ENCODE assay signal across 10 mouse cellular contexts in genomic region chr5:147758640-147759319, GRCm38 (mm10). TPM values are rescaled to one million over a fixed set of nuclear protein-coding genes. Genes with fewer than 3 reads are reported as not detected.
A peak's percentile ranks its signal among the peaks of the same experiment; 100 is the strongest.
DNase-seq lines count a peak whose midpoint lies in the region; ATAC-seq and TF ChIP-seq lines count a peak whose summit lies in the region.
"Had no signal": no experiment of that assay in that cellular context is flagged by ENCODE, and none has a peak within 500 bp of the region (broad histone marks: within the 10 kb centered on the region; RNA-seq: fewer than 3 reads in every experiment).

No protein-coding gene starts in this region.

- H3K4me3 ChIP-seq in kidney, embryonic 14.5 days (ENCODE audit: low read length) = peak overlapping the region; percentile 3; the same call in 1 of the 2 replicates
- peak overlapping the region; percentile 80 to 97 for H3K4me3 ChIP-seq in MEL (ENCODE audit: control insufficient read depth in 1 of 2, insufficient read depth in 1 of 2, low read depth in 2 of 2, low read length in 2 of 2)
- H3K4me3 ChIP-seq in embryonic facial prominence, embryonic 15.5 days (replicated peaks) = peak overlapping the region; percentile 1
- H3K4me3 ChIP-seq in liver, embryonic 16.5 days (ENCODE audit: low read depth, low read length) = peak overlapping the region; percentile 43
- H3K4me3 ChIP-seq in forebrain, embryonic 13.5 days = no peak overlapping the region

- no peak for TF ChIP-seq RAD21 in MEL (IDR thresholded peaks at IDR 0.05; ENCODE audit: low read depth, low read length)

- H3K9me3 ChIP-seq in kidney, embryonic 14.5 days (ENCODE audit: control insufficient read depth, low read length) = peaks cover 7% of the 10 kb centered on the region
- H3K9me3 ChIP-seq in MEL (replicated peaks; ENCODE audit: insufficient read depth, low read length) = no peaks in the 10 kb centered on the region
- no peaks in the 10 kb centered on the region; the same call in 1 of the 2 replicates for H3K9me3 ChIP-seq in embryonic facial prominence, embryonic 15.5 days (replicated peaks)
- H3K9me3 ChIP-seq in liver, embryonic 16.5 days (replicated peaks; ENCODE audit: control insufficient read depth, low read length) = no peaks in the 10 kb centered on the region
- no peaks in the 10 kb centered on the region; the same call in 1 of the 2 replicates for H3K9me3 ChIP-seq in forebrain, embryonic 13.5 days (replicated peaks)

- TF ChIP-seq POLR2A in MEL (IDR thresholded peaks at IDR 0.05; ENCODE audit: control insufficient read depth in 1 of 2, insufficient read depth in 1 of 2, low read depth in 1 of 2, low read length in 2 of 2, poor library complexity in 1 of 2) = no peak

- ATAC-seq in kidney, embryonic 14.5 days (ENCODE audit: low FRiP score, low TSS enrichment) = no peak
- no peak for ATAC-seq in embryonic facial prominence, embryonic 15.5 days (ENCODE audit: insufficient number of reproducible peaks, low FRiP score, low TSS enrichment, low read depth)
- no peak for ATAC-seq in liver, embryonic 16.5 days (ENCODE audit: low read depth)
- no peak for ATAC-seq in forebrain, embryonic 13.5 days
- ATAC-seq: forebrain, embryonic 16.5 days had no signal

- no peaks in the 10 kb centered on the region for H3K36me3 ChIP-seq in kidney, embryonic 14.5 days (ENCODE audit: control insufficient read depth, insufficient read depth, low read length)
- H3K36me3 ChIP-seq in MEL (ENCODE audit: control insufficient read depth in 1 of 2, insufficient read depth in 2 of 2, low read length in 2 of 2) = peaks cover 0 to 9% of the 10 kb centered on the region in 2 experiments; a peak in 2 of 4 replicates
- no peaks in the 10 kb centered on the region for H3K36me3 ChIP-seq in embryonic facial prominence, embryonic 15.5 days
- no peaks in the 10 kb centered on the region for H3K36me3 ChIP-seq in liver, embryonic 16.5 days (ENCODE audit: control insufficient read depth, insufficient read depth)
- H3K36me3 ChIP-seq in forebrain, embryonic 13.5 days (ENCODE audit: poor library complexity, severe bottlenecking) = no peaks in the 10 kb centered on the region

- 65% methylated on average over 9 of the region's 9 CpGs for WGBS in kidney, embryonic 14.5 days
- WGBS in embryonic facial prominence, embryonic 15.5 days = 66% methylated on average over 9 of the region's 9 CpGs
- WGBS in liver, embryonic 16.5 days (ENCODE audit: insufficient replicate concordance) = 28% methylated on average over 9 of the region's 9 CpGs
- WGBS in forebrain, embryonic 13.5 days = 80% methylated on average over 9 of the region's 9 CpGs

- no peak overlapping the region for H3K27ac ChIP-seq in kidney, embryonic 14.5 days (ENCODE audit: low read depth, low read length)
- no peak overlapping the region for H3K27ac ChIP-seq in MEL (ENCODE audit: control insufficient read depth, low read depth, low read length)
- H3K27ac ChIP-seq in embryonic facial prominence, embryonic 15.5 days (replicated peaks) = no peak overlapping the region
- H3K27ac ChIP-seq in liver, embryonic 16.5 days (ENCODE audit: low read length) = no peak overlapping the region
- H3K27ac ChIP-seq in forebrain, embryonic 13.5 days = no peak overlapping the region

- no peak for TF ChIP-seq CTCF in MEL (IDR thresholded peaks at IDR 0.05 in 2 of 3, conservative IDR thresholded peaks at IDR 0.05 in 1 of 3; ENCODE audit: control insufficient read depth in 1 of 3, insufficient read depth in 1 of 3, low read depth in 2 of 3, low read length in 3 of 3, poor library complexity in 1 of 3, severe bottlenecking in 1 of 3)

- no peak overlapping the region for H3K9ac ChIP-seq in kidney, embryonic 14.5 days (ENCODE audit: low read depth, low read length)
- peak overlapping the region; percentile 55 for H3K9ac ChIP-seq in MEL (ENCODE audit: control insufficient read depth, low read depth, low read length, poor library complexity, severe bottlenecking)
- no peak overlapping the region for H3K9ac ChIP-seq in embryonic facial prominence, embryonic 15.5 days
- no peak overlapping the region for H3K9ac ChIP-seq in liver, embryonic 16.5 days (ENCODE audit: low read depth, low read length)
- no peak overlapping the region for H3K9ac ChIP-seq in forebrain, embryonic 13.5 days

- DNase-seq in kidney, postnatal 4 days = no peak
- peak; percentile 27 for DNase-seq in MEL (ENCODE audit: low read depth, low spot score)
- no peak for DNase-seq in adrenal gland, adult 18-20 months (ENCODE audit: low spot score in 2 of 2)
- DNase-seq in spleen, postnatal 4 days (ENCODE audit: low spot score in 2 of 2) = no peak
- DNase-seq: cerebellum, adult 8-10 months had no signal

- TF ChIP-seq EP300 in MEL (IDR thresholded peaks at IDR 0.05; ENCODE audit: low read depth in 1 of 2, low read length in 2 of 2) = 0 out of 4 replicates have a peak, but pooled peaks of 1 of the 2 experiments have one; percentile 10

- H3K4me2 ChIP-seq in kidney, embryonic 14.5 days (replicated peaks; ENCODE audit: low read depth, low read length) = peak overlapping the region; percentile 12
- H3K4me2 ChIP-seq in embryonic facial prominence, embryonic 15.5 days (replicated peaks) = 0 out of 2 replicates have a peak overlapping the region, but pooled peaks have one; percentile 15
- H3K4me2 ChIP-seq in liver, embryonic 16.5 days (ENCODE audit: low read depth, low read length) = peak overlapping the region; percentile 54
- H3K4me2 ChIP-seq in forebrain, embryonic 13.5 days = no peak overlapping the region

- no peaks in the 10 kb centered on the region for H3K27me3 ChIP-seq in kidney, embryonic 14.5 days (ENCODE audit: control insufficient read depth, insufficient read depth, low read length)
- no peaks in the 10 kb centered on the region for H3K27me3 ChIP-seq in MEL (ENCODE audit: control insufficient read depth in 1 of 2, insufficient read depth in 2 of 2, low read length in 2 of 2)
- 0 out of 2 replicates have a peak, but pooled peaks cover 4% of the 10 kb centered on the region for H3K27me3 ChIP-seq in embryonic facial prominence, embryonic 15.5 days
- no peaks in the 10 kb centered on the region; the same call in 1 of the 2 replicates for H3K27me3 ChIP-seq in liver, embryonic 16.5 days (ENCODE audit: control insufficient read depth, insufficient read depth, low read depth, low read length)
- peaks cover 11% of the 10 kb centered on the region for H3K27me3 ChIP-seq in forebrain, embryonic 13.5 days

- no peaks in the 10 kb centered on the region for H3K79me2 ChIP-seq in MEL (ENCODE audit: control insufficient read depth, insufficient read depth, low read length, poor library complexity)

- peaks cover 14% of the 10 kb centered on the region; the same call in 1 of the 2 replicates for H3K4me1 ChIP-seq in kidney, embryonic 14.5 days (ENCODE audit: control insufficient read depth, insufficient read depth, low read length)
- H3K4me1 ChIP-seq in MEL (ENCODE audit: control insufficient read depth in 1 of 2, insufficient read depth in 2 of 2, low read length in 2 of 2) = peaks cover 11 to 14% of the 10 kb centered on the region in 2 experiments
- no peaks in the 10 kb centered on the region for H3K4me1 ChIP-seq in embryonic facial prominence, embryonic 15.5 days
- H3K4me1 ChIP-seq in liver, embryonic 16.5 days (ENCODE audit: control insufficient read depth, low read depth, low read length) = no peaks in the 10 kb centered on the region; the same call in 1 of the 2 replicates
- H3K4me1 ChIP-seq in forebrain, embryonic 13.5 days = no peaks in the 10 kb centered on the region

TF ChIP-seq in MEL, 35 proteins besides CTCF, POLR2A, EP300 and RAD21:
- no peak for TF ChIP-seq HCFC1 (IDR thresholded peaks at IDR 0.05; ENCODE audit: low read depth, low read length)
- no peak for TF ChIP-seq ZNF384 (IDR thresholded peaks at IDR 0.05; ENCODE audit: low read depth, low read length)
- no peak for TF ChIP-seq MAX (IDR thresholded peaks at IDR 0.05; ENCODE audit: low read length)
- no peak for TF ChIP-seq TCF12 (IDR thresholded peaks at IDR 0.05; ENCODE audit: low read depth, low read length)
- TF ChIP-seq ETS1 (IDR thresholded peaks at IDR 0.05; ENCODE audit: low read depth, low read length) = no peak
- TF ChIP-seq NRF1 (IDR thresholded peaks at IDR 0.05; ENCODE audit: insufficient read depth, low read depth, low read length, poor library complexity, severe bottlenecking) = no peak
- no peak for TF ChIP-seq SMC3 (IDR thresholded peaks at IDR 0.05; ENCODE audit: low read depth, low read length)
- no peak for TF ChIP-seq TBP (IDR thresholded peaks at IDR 0.05; ENCODE audit: low read depth, low read length)
- no peak for TF ChIP-seq RCOR1 (IDR thresholded peaks at IDR 0.05; ENCODE audit: low read depth, low read length)
- no peak for TF ChIP-seq ZKSCAN1 (IDR thresholded peaks at IDR 0.05; ENCODE audit: low read depth, low read length)
- TF ChIP-seq BHLHE40 (IDR thresholded peaks at IDR 0.05; ENCODE audit: borderline replicate concordance, low read depth, low read length) = no peak
- no peak for TF ChIP-seq POLR2AphosphoS5 (IDR thresholded peaks at IDR 0.05; ENCODE audit: borderline replicate concordance, low read depth, low read length)

RNA-seq across cellular contexts. Expression of gene Flt1, which starts 33.0 kb away (rescaled TPM):
- 12.5 and 20.0 TPM in 2 replicates for polyA plus RNA-seq in kidney, embryonic 14.5 days (2014; fragmentation: Nextera tagmentation; extraction: Ambion mirVana)
- total RNA-seq in MEL (2012; rRNA removed) = 0.08 TPM in 1 of 2 replicates, not detected in the other
- under 1 TPM in 1 of 2 experiments, not detected in 1; 0.03 TPM for polyA plus RNA-seq in MEL (2012; ENCODE audit: insufficient read depth in 1 of 2, insufficient read length in 2 of 2, low read depth in 1 of 2, low replicate concordance in 2 of 2, missing spikeins in 1 of 2)
- polyA plus RNA-seq in embryonic facial prominence, embryonic 15.5 days (2015; fragmentation: Nextera tagmentation; extraction: Ambion mirVana) = 10.3 and 12.9 TPM in 2 replicates
- polyA plus RNA-seq in liver, embryonic 16.5 days (2015; fragmentation: Nextera tagmentation; extraction: Ambion mirVana) = 2.5 and 3.3 TPM in 2 replicates
- total RNA-seq in adrenal gland, adult 18-20 months (2021) = 10 to 100 TPM; 63.0 to 74.4 TPM
- 7.2 and 8.5 TPM in 2 replicates for polyA plus RNA-seq in forebrain, embryonic 13.5 days (2015; fragmentation: Nextera tagmentation; extraction: Ambion mirVana)
